Mouse (Mus musculus): ENCODE measurements around the gene Nfkbil1. TPM values are rescaled to one million over a fixed set of nuclear protein-coding genes. Genes with fewer than 3 reads are reported as not detected.

Gene Nfkbil1
- polyA plus RNA-seq, 1 experiment from 2014 or later: 2.3 TPM

GRCm38 (mm10) chr17:35172445-35173234, 63.0 kb downstream of the Nfkbil1 start:
- Histone ChIP-seq H3K9ac (ENCODE audit: low read depth, low read length) (no peak overlapping the region), H3K27ac (ENCODE audit: low read depth, low read length) (no peak overlapping the region)

More at GRCm38 (mm10) chr17:35172445-35173234, 63.0 kb downstream of the Nfkbil1 start:
- H3K9me3 ChIP-seq (ENCODE audit: control insufficient read depth, low read length): no peaks in the 10 kb centered on the region
- DNase-seq (ENCODE audit: low spot score) (no peak), ATAC-seq (ENCODE audit: low FRiP score) (no peak)
- no peaks in the 10 kb centered on the region for H3K36me3 ChIP-seq (ENCODE audit: control insufficient read depth, insufficient read depth, low read length)
- 69% methylated on average over 11 of the region's 11 CpGs for WGBS
- no peak overlapping the region for H3K4me3 ChIP-seq (ENCODE audit: low read depth, low read length)
- no peaks in the 10 kb centered on the region for H3K4me1 ChIP-seq (replicated peaks; ENCODE audit: control insufficient read depth, insufficient read depth, low read length)
- no peak overlapping the region for H3K4me2 ChIP-seq (replicated peaks; ENCODE audit: low read depth, low read length)
- no peaks in the 10 kb centered on the region for H3K27me3 ChIP-seq (ENCODE audit: control insufficient read depth, insufficient read depth, low read length)

Other genes starting within 250 kb of the Nfkbil1 start
- gene Vars, start 234.8 kb downstream of the Nfkbil1 start, polyA plus RNA-seq (2014; fragmentation: Nextera tagmentation; extraction: Ambion mirVana): 69.1 and 71.7 TPM in 2 replicates
- 0.10 and 0.36 TPM in 2 replicates for gene Vwa7, start 219.2 kb downstream of the Nfkbil1 start, polyA plus RNA-seq (2014; fragmentation: Nextera tagmentation; extraction: Ambion mirVana)
- 3.0 and 4.0 TPM in 2 replicates for gene Sapcd1, start 207.8 kb downstream of the Nfkbil1 start, polyA plus RNA-seq (2014; fragmentation: Nextera tagmentation; extraction: Ambion mirVana)
- gene Msh5, start 189.0 kb downstream of the Nfkbil1 start, polyA plus RNA-seq (2014; fragmentation: Nextera tagmentation; extraction: Ambion mirVana): 3.1 and 4.2 TPM in 2 replicates
- gene Clic1, start 185.8 kb downstream of the Nfkbil1 start, polyA plus RNA-seq (2014; fragmentation: Nextera tagmentation; extraction: Ambion mirVana): 45.6 and 85.1 TPM in 2 replicates
- 614 and 636 TPM in 2 replicates for gene Ddah2, start 176.8 kb downstream of the Nfkbil1 start, polyA plus RNA-seq (2014; fragmentation: Nextera tagmentation; extraction: Ambion mirVana)
- 0.19 TPM in 1 of 2 replicates, not detected in the other for gene Ly6g6c, start 170.4 kb downstream of the Nfkbil1 start, polyA plus RNA-seq (2014; fragmentation: Nextera tagmentation; extraction: Ambion mirVana)
- gene Mpig6b, start 169.6 kb downstream of the Nfkbil1 start, polyA plus RNA-seq (2014; fragmentation: Nextera tagmentation; extraction: Ambion mirVana): 0.66 and 1.1 TPM in 2 replicates
- 0.42 and 0.50 TPM in 2 replicates for gene Ly6g6e, start 158.9 kb downstream of the Nfkbil1 start, polyA plus RNA-seq (2014; fragmentation: Nextera tagmentation; extraction: Ambion mirVana)
- gene Ly6g6d, start 157.7 kb downstream of the Nfkbil1 start, polyA plus RNA-seq (2014; fragmentation: Nextera tagmentation; extraction: Ambion mirVana): 1.0 and 2.7 TPM in 2 replicates
- gene Ly6g6f, start 150.2 kb downstream of the Nfkbil1 start, polyA plus RNA-seq (2014; fragmentation: Nextera tagmentation; extraction: Ambion mirVana): 0.29 and 0.52 TPM in 2 replicates
- 40.2 and 45.1 TPM in 2 replicates for gene Abhd16a, start 146.5 kb downstream of the Nfkbil1 start, polyA plus RNA-seq (2014; fragmentation: Nextera tagmentation; extraction: Ambion mirVana)
- not detected in 2 replicates for gene Ly6g5c, start 127.5 kb downstream of the Nfkbil1 start, polyA plus RNA-seq (2014; fragmentation: Nextera tagmentation; extraction: Ambion mirVana)
- 0.89 and 0.96 TPM in 2 replicates for gene Ly6g5b, start 120.4 kb downstream of the Nfkbil1 start, polyA plus RNA-seq (2014; fragmentation: Nextera tagmentation; extraction: Ambion mirVana)
- 22.5 and 29.7 TPM in 2 replicates for gene Gpank1, start 114.3 kb downstream of the Nfkbil1 start, polyA plus RNA-seq (2014; fragmentation: Nextera tagmentation; extraction: Ambion mirVana)
- gene Csnk2b, start 113.7 kb downstream of the Nfkbil1 start, polyA plus RNA-seq (2014; fragmentation: Nextera tagmentation; extraction: Ambion mirVana): 299 and 310 TPM in 2 replicates
- gene D17H6S53E, start 109.4 kb downstream of the Nfkbil1 start, polyA plus RNA-seq (2014; fragmentation: Nextera tagmentation; extraction: Ambion mirVana): 8.4 and 9.2 TPM in 2 replicates
- 0.34 and 0.49 TPM in 2 replicates for gene Apom, start 103.7 kb downstream of the Nfkbil1 start, polyA plus RNA-seq (2014; fragmentation: Nextera tagmentation; extraction: Ambion mirVana)
- gene Bag6, start 100.6 kb downstream of the Nfkbil1 start, polyA plus RNA-seq (2014; fragmentation: Nextera tagmentation; extraction: Ambion mirVana): 105 and 117 TPM in 2 replicates
- 167 and 205 TPM in 2 replicates for gene Prrc2a, start 70.9 kb downstream of the Nfkbil1 start, polyA plus RNA-seq (2014; fragmentation: Nextera tagmentation; extraction: Ambion mirVana)
- 6.1 and 8.4 TPM in 2 replicates for gene Aif1, start 59.7 kb downstream of the Nfkbil1 start, polyA plus RNA-seq (2014; fragmentation: Nextera tagmentation; extraction: Ambion mirVana)
- 5.6 and 9.8 TPM in 2 replicates for gene Lst1, start 47.4 kb downstream of the Nfkbil1 start, polyA plus RNA-seq (2014; fragmentation: Nextera tagmentation; extraction: Ambion mirVana)
- 0.22 and 0.32 TPM in 2 replicates for gene Ltb, start 41.4 kb downstream of the Nfkbil1 start, polyA plus RNA-seq (2014; fragmentation: Nextera tagmentation; extraction: Ambion mirVana)
- not detected in 2 replicates for gene Tnf, start 33.8 kb downstream of the Nfkbil1 start, polyA plus RNA-seq (2014; fragmentation: Nextera tagmentation; extraction: Ambion mirVana)
- not detected in 2 replicates for gene Lta, start 30.4 kb downstream of the Nfkbil1 start, polyA plus RNA-seq (2014; fragmentation: Nextera tagmentation; extraction: Ambion mirVana)
- gene Gm16181, start 15.0 kb downstream of the Nfkbil1 start, polyA plus RNA-seq (2014; fragmentation: Nextera tagmentation; extraction: Ambion mirVana): 0.36 and 0.43 TPM in 2 replicates
- gene Atp6v1g2, start 2.1 kb downstream of the Nfkbil1 start, polyA plus RNA-seq (2014; fragmentation: Nextera tagmentation; extraction: Ambion mirVana): 14.7 and 16.8 TPM in 2 replicates
- 633 and 640 TPM in 2 replicates for gene Ddx39b, start 6.0 kb upstream of the Nfkbil1 start, polyA plus RNA-seq (2014; fragmentation: Nextera tagmentation; extraction: Ambion mirVana)
- gene H2-D1, start 26.9 kb upstream of the Nfkbil1 start, polyA plus RNA-seq (2014; fragmentation: Nextera tagmentation; extraction: Ambion mirVana): 42.9 and 43.2 TPM in 2 replicates
- gene H2-Q1, start 84.6 kb upstream of the Nfkbil1 start, polyA plus RNA-seq (2014; fragmentation: Nextera tagmentation; extraction: Ambion mirVana): not detected in 2 replicates
- gene H2-Q2, start 106.5 kb upstream of the Nfkbil1 start, polyA plus RNA-seq (2014; fragmentation: Nextera tagmentation; extraction: Ambion mirVana): 0.52 and 0.53 TPM in 2 replicates
- gene H2-Q4, start 143.8 kb upstream of the Nfkbil1 start, polyA plus RNA-seq (2014; fragmentation: Nextera tagmentation; extraction: Ambion mirVana): 1.5 and 2.4 TPM in 2 replicates
- gene H2-Q6, start 189.1 kb upstream of the Nfkbil1 start, polyA plus RNA-seq (2014; fragmentation: Nextera tagmentation; extraction: Ambion mirVana): 0.46 and 0.60 TPM in 2 replicates
- 7.0 and 8.7 TPM in 2 replicates for gene H2-Q7, start 203.4 kb upstream of the Nfkbil1 start, polyA plus RNA-seq (2014; fragmentation: Nextera tagmentation; extraction: Ambion mirVana)
- gene H2-Q10, start 234.3 kb upstream of the Nfkbil1 start, polyA plus RNA-seq (2014; fragmentation: Nextera tagmentation; extraction: Ambion mirVana): 0.15 TPM in 1 of 2 replicates, not detected in the other

Data from hindbrain, embryonic 11.5 days (tissue).